Comparison of ENCODE assay signal across 19 mouse cellular contexts in the genomic region with DNA sequence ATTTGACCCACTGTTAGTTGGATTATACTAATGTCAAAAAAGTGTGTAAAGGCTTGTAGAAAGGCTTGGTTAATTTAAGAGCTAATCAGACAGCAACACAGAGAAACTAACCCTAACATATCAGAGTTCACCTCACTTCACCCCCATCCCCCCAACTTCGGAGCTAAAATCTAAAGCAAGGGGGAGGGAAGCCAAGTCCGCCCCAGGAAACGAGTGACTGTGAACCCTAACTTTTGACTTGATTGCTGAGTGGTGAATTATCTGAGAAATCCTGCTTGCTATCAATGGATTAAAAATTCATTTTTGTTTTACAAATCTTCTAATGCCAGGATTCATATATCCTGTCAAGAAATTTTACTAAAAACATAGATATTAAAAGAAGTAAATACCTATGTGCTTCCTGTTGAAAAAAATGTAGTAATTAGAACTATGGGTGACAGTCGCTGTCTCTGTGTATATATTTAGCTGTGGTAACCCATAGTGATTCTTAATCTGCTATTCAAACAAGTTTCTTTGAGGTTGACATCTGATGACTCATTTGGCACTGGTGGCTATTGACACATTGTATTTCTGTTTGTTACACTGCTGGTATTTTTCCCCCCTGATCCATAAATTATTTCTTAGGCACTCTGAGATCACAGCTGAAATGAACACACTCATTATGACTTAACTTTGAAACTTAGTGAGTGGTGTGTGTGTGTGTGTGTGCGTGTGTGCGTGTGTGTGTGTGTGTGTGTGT. TPM values are rescaled to one million over a fixed set of nuclear protein-coding genes. Genes with fewer than 3 reads are reported as not detected.
DNase-seq lines count a peak whose midpoint lies in the region; ATAC-seq and TF ChIP-seq lines count a peak whose summit lies in the region.
"Had no signal": no experiment of that assay in that cellular context is flagged by ENCODE, and none has a peak within 500 bp of the region (broad histone marks: within the 10 kb centered on the region; RNA-seq: fewer than 3 reads in every experiment).

No protein-coding gene starts in this region.

- TF ChIP-seq EP300 in heart, adult 2 months (IDR thresholded peaks at IDR 0.05; ENCODE audit: insufficient read depth, low read depth, low read length), result no peak

- H3K4me2 ChIP-seq in myocyte (ENCODE audit: low read depth), result peak overlapping the region; percentile 1
- H3K4me2 ChIP-seq in forebrain, embryonic 14.5 days (ENCODE audit: low read length), result no peak overlapping the region
- H3K4me2 ChIP-seq: heart, embryonic 11.5 days; limb, embryonic 13.5 days; midbrain, embryonic 15.5 days; neural tube, embryonic 13.5 days had no signal

- no peak overlapping the region for H3K9ac ChIP-seq in forebrain, embryonic 14.5 days (ENCODE audit: low read length)
- no peak overlapping the region for H3K9ac ChIP-seq in heart, adult 2 months (ENCODE audit: low read depth, low read length)
- H3K9ac ChIP-seq: limb, embryonic 13.5 days; midbrain, embryonic 15.5 days; neural tube, embryonic 13.5 days had no signal

- WGBS in forebrain, embryonic 14.5 days, result 60% methylated on average over 5 of the region's 6 CpGs
- WGBS in cerebellum, adult 2 months, result 64% methylated on average over 6 of the region's 6 CpGs
- WGBS in heart, adult 2 months, result 62% methylated on average over 6 of the region's 6 CpGs

- H3K79me2 ChIP-seq in myocyte (ENCODE audit: control insufficient read depth, insufficient read depth), result no peaks in the 10 kb centered on the region
- no peaks in the 10 kb centered on the region for H3K79me2 ChIP-seq in heart, adult 2 months (replicated peaks; ENCODE audit: control insufficient read depth, insufficient read depth, low read length)

- TF ChIP-seq POLR2A in myocyte (IDR thresholded peaks at IDR 0.05; ENCODE audit: insufficient read length, low read depth), result no peak
- no peak for TF ChIP-seq POLR2A in cerebellum, adult 2 months (IDR thresholded peaks at IDR 0.05; ENCODE audit: borderline replicate concordance, insufficient read depth, low read length)
- TF ChIP-seq POLR2A in heart, adult 2 months (IDR thresholded peaks at IDR 0.05; ENCODE audit: insufficient read depth, low read depth, low read length), result no peak

- H3K36me3 ChIP-seq in myocyte (ENCODE audit: control insufficient read depth, insufficient read depth), result no peaks in the 10 kb centered on the region
- no peaks in the 10 kb centered on the region for H3K36me3 ChIP-seq in forebrain, embryonic 14.5 days (ENCODE audit: control insufficient read depth, insufficient read depth, low read length)
- no peaks in the 10 kb centered on the region for H3K36me3 ChIP-seq in heart, adult 2 months (ENCODE audit: control insufficient read depth, insufficient read depth, low read length)
- H3K36me3 ChIP-seq: midbrain, embryonic 15.5 days; neural tube, embryonic 13.5 days had no signal

- no peaks in the 10 kb centered on the region for H3K9me3 ChIP-seq in forebrain, embryonic 14.5 days (replicated peaks; ENCODE audit: control insufficient read depth, low read length)
- H3K9me3 ChIP-seq: limb, embryonic 13.5 days; midbrain, embryonic 15.5 days; neural tube, embryonic 13.5 days had no signal

- intact Hi-C loops in heart, adult 2 months (cut with DNase I), result no loop called here

- DNase-seq in 3134 (ENCODE audit: extremely low read depth, insufficient read length, low spot score), result peak; percentile 29
- DNase-seq in CD4-positive, CD25-positive, alpha-beta regulatory T cell, adult 2 months (ENCODE audit: low read depth, low spot score), result peak; percentile 83
- no peak for DNase-seq in forebrain, embryonic 14.5 days (ENCODE audit: low spot score)
- DNase-seq in cerebellum, adult 2 months, result no peak
- DNase-seq in heart, adult 2 months, result no peak
- DNase-seq: adrenal gland, postnatal 14 days; cerebellum, adult 9-10 months; embryo, embryonic 11 days; gastrocnemius, postnatal 10 days; heart, postnatal 36 days; lung, postnatal 4 days had no signal

- TF ChIP-seq CTCF in cerebellum, adult 2 months (IDR thresholded peaks at IDR 0.05; ENCODE audit: borderline replicate concordance, insufficient read depth, low read depth, low read length), result no peak
- TF ChIP-seq CTCF in heart, adult 2 months (IDR thresholded peaks at IDR 0.05), result no peak

- no peak overlapping the region for H3ac ChIP-seq in myocyte (ENCODE audit: control insufficient read depth, insufficient read length)

- H3K4me3 ChIP-seq in myocyte, result no peak overlapping the region
- H3K4me3 ChIP-seq in forebrain, embryonic 14.5 days (ENCODE audit: low read depth, low read length), result no peak overlapping the region
- no peak overlapping the region for H3K4me3 ChIP-seq in cerebellum, adult 2 months (replicated peaks; ENCODE audit: insufficient read depth, low read depth, low read length)
- no peak overlapping the region for H3K4me3 ChIP-seq in heart, adult 2 months
- H3K4me3 ChIP-seq: limb, embryonic 13.5 days; midbrain, embryonic 15.5 days; neural tube, embryonic 13.5 days had no signal

- H3K27me3 ChIP-seq in myocyte (ENCODE audit: control insufficient read depth, insufficient read depth, insufficient read length), result no peaks in the 10 kb centered on the region
- no peaks in the 10 kb centered on the region for H3K27me3 ChIP-seq in forebrain, embryonic 14.5 days (replicated peaks; ENCODE audit: control insufficient read depth, insufficient read depth, low read length)
- H3K27me3 ChIP-seq in cerebellum, adult 2 months (ENCODE audit: control insufficient read depth, insufficient read depth, low read length), result no peaks in the 10 kb centered on the region
- H3K27me3 ChIP-seq in heart, adult 2 months (ENCODE audit: control insufficient read depth, insufficient read depth, low read length), result no peaks in the 10 kb centered on the region
- H3K27me3 ChIP-seq: limb, embryonic 13.5 days; midbrain, embryonic 15.5 days; neural tube, embryonic 13.5 days had no signal

- peak; percentile 53; the same call in 1 of the 2 replicates for ATAC-seq in common myeloid progenitor, adult 5-6 weeks (replicated peaks; ENCODE audit: low read depth, poor library complexity, severe bottlenecking)
- ATAC-seq in forebrain, embryonic 14.5 days, result no peak
- ATAC-seq: forebrain, embryonic 16.5 days; midbrain, embryonic 15.5 days had no signal

- no peaks in the 10 kb centered on the region for H3K4me1 ChIP-seq in forebrain, embryonic 14.5 days (ENCODE audit: control insufficient read depth, insufficient read depth, low read length)
- no peaks in the 10 kb centered on the region; the same call in 1 of the 2 replicates for H3K4me1 ChIP-seq in cerebellum, adult 2 months (ENCODE audit: control insufficient read depth, insufficient read depth, low read length)
- no peaks in the 10 kb centered on the region for H3K4me1 ChIP-seq in heart, adult 2 months (ENCODE audit: control insufficient read depth, insufficient read depth, low read length)
- H3K4me1 ChIP-seq: limb, embryonic 13.5 days; midbrain, embryonic 15.5 days; neural tube, embryonic 13.5 days had no signal

- no peak overlapping the region for H3K27ac ChIP-seq in forebrain, embryonic 14.5 days (ENCODE audit: low read depth, low read length)
- no peak overlapping the region for H3K27ac ChIP-seq in cerebellum, adult 2 months (ENCODE audit: insufficient read depth, low read length)
- H3K27ac ChIP-seq in heart, adult 2 months, result no peak overlapping the region
- H3K27ac ChIP-seq: limb, embryonic 13.5 days; midbrain, embryonic 15.5 days; neural tube, embryonic 13.5 days had no signal

TF ChIP-seq in myocyte, 11 proteins besides CTCF, POLR2A, EP300 and RAD21:
- 0 out of 2 replicates have a peak, but pooled peaks have one; percentile 7 for TF ChIP-seq CEBPB (IDR thresholded peaks at IDR 0.05; ENCODE audit: insufficient read depth, poor library complexity, severe bottlenecking)
- TF ChIP-seq TCF12 (IDR thresholded peaks at IDR 0.05; ENCODE audit: insufficient read depth, poor library complexity, severe bottlenecking), result no peak
- no peak for TF ChIP-seq REST (IDR thresholded peaks at IDR 0.05; ENCODE audit: insufficient read depth, insufficient read length)

RNA-seq across cellular contexts. Expression of gene Gm9887, which starts 13.5 kb away (rescaled TPM):
- total RNA-seq in common myeloid progenitor, adult 5-6 weeks (2017), result 1.5 TPM in 1 of 2 replicates, not detected in the other
- polyA plus RNA-seq in myocyte (2012; fragmentation: generic; extraction: Trizol), result 2.4 TPM
- 0.83 and 1.3 TPM in 2 replicates for polyA plus RNA-seq in forebrain, embryonic 14.5 days (2014; fragmentation: Nextera tagmentation; extraction: Ambion mirVana)
- 0.33 and 0.61 TPM in 2 replicates for polyA plus RNA-seq in cerebellum, adult 2 months (2012; rRNA removed)
- total RNA-seq in heart, adult 2 months (2021), result under 1 TPM; 0.39 to 0.84 TPM
- polyA plus RNA-seq in heart, adult 2 months (2012; rRNA removed), result 0.80 TPM in 1 of 2 replicates, not detected in the other
- total RNA-seq: heart, postnatal 36 days; layer of hippocampus, adult 18-20 months had no signal

RNA-seq across cellular contexts. Expression of gene Arf6, which starts 13.8 kb away (rescaled TPM):
- total RNA-seq in common myeloid progenitor, adult 5-6 weeks (2017), result 104 and 110 TPM in 2 replicates
- polyA plus RNA-seq in myocyte (2012; fragmentation: generic; extraction: Trizol), result 71.4 TPM
- polyA plus RNA-seq in forebrain, embryonic 14.5 days (2014; fragmentation: Nextera tagmentation; extraction: Ambion mirVana), result 33.8 and 34.5 TPM in 2 replicates
- polyA plus RNA-seq in cerebellum, adult 2 months (2012; rRNA removed), result 67.3 and 67.6 TPM in 2 replicates
- total RNA-seq in heart, adult 2 months (2021), result 10 to 100 TPM; 35.0 to 38.7 TPM
- 30.3 and 32.9 TPM in 2 replicates for polyA plus RNA-seq in heart, adult 2 months (2012; rRNA removed)

RNA-seq across cellular contexts. Expression of gene Nemf, which starts 28.7 kb away (rescaled TPM):
- total RNA-seq in common myeloid progenitor, adult 5-6 weeks (2017), result 126 and 136 TPM in 2 replicates
- 6.8 TPM for polyA plus RNA-seq in myocyte (2012; fragmentation: generic; extraction: Trizol)
- 67.4 and 80.0 TPM in 2 replicates for polyA plus RNA-seq in forebrain, embryonic 14.5 days (2014; fragmentation: Nextera tagmentation; extraction: Ambion mirVana)
- 42.6 and 43.8 TPM in 2 replicates for polyA plus RNA-seq in cerebellum, adult 2 months (2012; rRNA removed)
- 10 to 100 TPM; 21.9 to 22.7 TPM for total RNA-seq in heart, adult 2 months (2021)
- polyA plus RNA-seq in heart, adult 2 months (2012; rRNA removed), result 3.8 and 10.5 TPM in 2 replicates

Comparison
In these comparisons a context has a peak if more than half of its experiments do, and no peak if none do; other contexts are left out.
1. DNase-seq: peak in 3134 (single experiment) and CD4-positive, CD25-positive, alpha-beta regulatory T cell, adult 2 months (single experiment); none in forebrain, embryonic 14.5 days (single experiment), cerebellum, adult 2 months (0 of 2) and heart, adult 2 months (0 of 2).